Mouse (Mus musculus): Measurements from ENCODE around the gene Nol10.
"Not testable (repeated sequence)": the region's sequence is repeated elsewhere in the genome, so short reads cannot be mapped to it uniquely, and the experiment has no call there.

The Nol10 gene

GRCm38 (mm10) chr12:17459223-17459622 is 111.0 kb downstream of the Nol10 start:
- not testable (repeated sequence) for DNase-seq (ENCODE audit: low spot score in 2 of 2)

DNA sequence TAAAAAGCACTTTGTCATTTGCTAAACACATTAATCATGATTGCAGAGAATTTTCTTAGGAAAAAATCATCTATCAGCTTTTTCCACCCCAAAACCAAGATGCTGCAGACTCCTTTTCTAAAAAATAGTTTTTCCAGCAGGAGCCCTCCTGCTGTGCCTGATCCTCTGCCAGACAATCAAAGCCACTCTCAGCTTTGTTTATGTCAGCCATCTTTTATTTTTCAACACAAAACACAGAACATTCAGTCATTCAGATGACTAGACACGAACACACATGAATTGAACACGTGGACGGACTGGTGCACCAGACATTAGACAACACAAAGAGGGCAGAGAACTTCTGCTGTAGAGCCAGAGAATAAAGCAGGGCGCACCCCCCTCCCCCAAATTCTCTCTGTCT is 115.4 kb downstream of the Nol10 start:
- no peak for DNase-seq (ENCODE audit: low spot score in 2 of 2)

GRCm38 (mm10) chr12:17464550-17464949 is 116.3 kb downstream of the Nol10 start:
- not testable (repeated sequence) for DNase-seq (ENCODE audit: low spot score in 2 of 2)

DNA sequence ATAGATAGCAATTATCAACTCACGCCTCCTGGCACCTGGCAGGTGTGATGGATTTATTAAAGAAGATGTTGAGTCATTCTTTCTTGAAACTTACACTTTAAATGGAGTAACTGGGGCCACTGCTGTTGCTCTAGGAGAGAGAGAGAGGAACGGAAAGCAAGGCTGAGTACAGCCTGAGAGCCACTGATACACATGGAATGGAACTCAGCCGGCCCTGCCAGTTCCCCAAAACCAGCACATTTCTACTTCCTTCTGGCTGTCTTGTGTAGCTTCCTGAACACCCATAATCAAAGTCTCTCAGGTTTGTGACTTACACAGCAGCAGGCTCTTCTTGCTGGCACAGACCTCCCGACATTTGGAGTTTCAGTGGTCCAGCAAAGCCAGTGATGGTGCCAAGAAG is 118.5 kb downstream of the Nol10 start:
- DNase-seq (ENCODE audit: low spot score in 2 of 2), result no peak

DNA sequence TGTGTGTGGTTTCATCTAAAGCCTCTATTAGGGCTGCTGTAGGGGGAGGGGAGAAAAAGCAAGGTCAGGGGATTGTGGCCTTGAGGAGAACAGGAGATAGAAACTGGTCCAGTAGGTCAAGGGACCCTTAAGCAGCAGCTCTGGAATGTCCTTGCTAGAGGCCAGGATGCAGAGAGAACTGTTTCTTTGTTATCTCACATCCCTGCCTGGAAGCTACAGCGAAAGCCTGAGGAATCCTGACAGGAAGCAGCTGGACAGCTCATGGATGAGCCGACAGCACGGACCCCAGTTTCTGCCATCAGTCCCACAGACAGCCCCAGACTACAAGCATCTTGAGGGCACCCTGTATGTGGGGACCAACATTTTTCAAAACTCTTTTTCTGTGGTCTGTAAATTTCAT is 120.1 kb downstream of the Nol10 start:
- DNase-seq (ENCODE audit: low spot score in 2 of 2), result no peak

- DNase-seq (ENCODE audit: low spot score in 2 of 2), result no peak
Measured at GRCm38 (mm10) chr12:17469869-17470268, 121.6 kb downstream of the Nol10 start.

GRCm38 (mm10) chr12:17470528-17470927 is 122.3 kb downstream of the Nol10 start:
- not testable (repeated sequence) for DNase-seq (ENCODE audit: low spot score in 2 of 2)

- peak; percentile 55 to 57 for DNase-seq (ENCODE audit: low spot score in 2 of 2)
Measured at GRCm38 (mm10) chr12:17471405-17471804, 123.1 kb downstream of the Nol10 start.

- DNase-seq (ENCODE audit: low spot score in 2 of 2), result no peak
Measured at GRCm38 (mm10) chr12:17473128-17473527, 124.9 kb downstream of the Nol10 start.

DNA sequence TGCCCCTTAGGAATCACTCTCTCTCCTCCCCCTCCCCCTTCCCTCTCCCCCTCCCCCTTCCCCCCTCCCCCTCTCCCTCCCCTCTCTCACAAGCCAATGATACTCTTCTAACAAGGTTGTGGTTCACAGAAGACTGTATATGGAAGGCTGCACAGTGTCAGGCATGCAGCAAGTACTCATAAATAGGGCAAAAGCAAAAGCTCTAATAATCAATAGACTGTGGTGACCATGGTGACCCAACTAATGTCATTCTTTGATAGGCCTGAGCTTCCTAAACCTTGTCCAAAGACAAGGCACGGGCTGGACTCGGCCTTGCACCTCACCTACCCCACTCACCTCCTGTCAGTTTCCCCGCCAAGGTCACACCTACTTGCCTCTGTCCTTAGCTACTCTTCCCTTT is 125.6 kb downstream of the Nol10 start:
- no peak for DNase-seq (ENCODE audit: low spot score in 2 of 2)

DNA sequence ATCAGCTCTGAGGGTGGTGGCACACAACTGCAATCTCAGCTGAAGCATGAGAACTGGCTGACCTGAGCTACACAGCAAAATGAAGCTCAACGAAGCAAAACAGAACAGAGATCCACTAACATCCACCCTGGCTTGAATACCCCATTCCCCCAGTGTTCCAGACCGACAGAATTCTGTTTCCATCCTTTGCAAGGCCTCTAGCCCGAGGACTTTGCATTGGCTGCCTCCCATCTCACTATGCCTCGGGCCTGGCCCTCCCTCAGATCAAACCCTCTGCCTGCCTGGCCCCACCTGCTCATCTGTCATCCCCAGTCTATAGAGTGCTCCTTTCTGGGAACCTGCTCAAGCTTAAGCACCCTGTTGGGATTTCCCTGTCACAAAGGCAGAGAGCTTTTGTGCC is 126.4 kb downstream of the Nol10 start:
- no peak for DNase-seq (ENCODE audit: low spot score in 2 of 2)

- DNase-seq (ENCODE audit: low spot score in 2 of 2), result no peak
Measured at GRCm38 (mm10) chr12:17475146-17475545, 126.9 kb downstream of the Nol10 start.

- no peak for DNase-seq (ENCODE audit: low spot score in 2 of 2)
Measured at GRCm38 (mm10) chr12:17478196-17478595, 129.9 kb downstream of the Nol10 start.

GRCm38 (mm10) chr12:17478856-17479255 is 130.6 kb downstream of the Nol10 start:
- DNase-seq (ENCODE audit: low spot score in 2 of 2), result no peak
